Mouse (Mus musculus) liver, embryonic 11.5 days (tissue): ENCODE data around the gene Zfr2. TPM values are rescaled to one million over a fixed set of nuclear protein-coding genes. Genes with fewer than 3 reads are reported as not detected.

Experiments
- ATAC-seq: fragments of 200-750 bp; cut with Nextera tagmentation; replicated peaks from 2 replicates; pipeline ENCODE4 v1.8.0; 2017; ENCODE audit warnings: moderate number of reproducible peaks, mild to moderate bottlenecking, moderate TSS enrichment, moderate library complexity; ENCODE audit not compliant: low FRiP score
- DNase-seq: peaks from one replicate; pipeline ENCODE4 v3.0.0-alpha.2; 2017; ENCODE audit warnings: low spot score
- H3K27ac ChIP-seq: fragments of 300-500 bp; sonication (generic); 2 replicates; pipeline ENCODE4 v1.5.1; 2014; ENCODE audit warnings: mild to moderate bottlenecking, low read depth, low read length, control low read depth
- H3K27me3 ChIP-seq: fragments of 300-500 bp; sonication (generic); replicated peaks from 2 replicates; pipeline ENCODE4 v1.6.1; 2014; ENCODE audit warnings: low read length, mixed read lengths; ENCODE audit not compliant: control insufficient read depth, insufficient read depth
- H3K36me3 ChIP-seq: fragments of 300-500 bp; sonication (generic); 2 replicates; pipeline ENCODE4 v1.6.1; 2014; ENCODE audit warnings: mild to moderate bottlenecking, low read length, moderate library complexity, mixed read lengths; ENCODE audit not compliant: control insufficient read depth, insufficient read depth
- H3K4me1 ChIP-seq: fragments of 300-500 bp; sonication (generic); replicated peaks from 2 replicates; pipeline ENCODE4 v1.6.1; 2014; ENCODE audit warnings: low read length, mixed read lengths; ENCODE audit not compliant: control insufficient read depth, insufficient read depth
- H3K4me2 ChIP-seq: fragments of 300-500 bp; sonication (generic); 2 replicates; pipeline ENCODE4 v1.6.1; 2014; ENCODE audit warnings: mild to moderate bottlenecking, control low read depth, moderate library complexity
- H3K4me3 ChIP-seq: fragments of 300-500 bp; sonication (generic); 2 replicates; pipeline ENCODE4 v1.5.1; 2014; ENCODE audit warnings: low read depth, low read length, control low read depth
- H3K9ac ChIP-seq: fragments of 300-500 bp; sonication (generic); 2 replicates; pipeline ENCODE4 v1.6.1; 2014; ENCODE audit warnings: low read depth, low read length, control low read depth
- H3K9me3 ChIP-seq: fragments of 300-500 bp; sonication (generic); 2 replicates; pipeline ENCODE4 v1.6.1; 2016; ENCODE audit warnings: low read length, inconsistent platforms, mixed read lengths; ENCODE audit not compliant: control insufficient read depth
- WGBS: fragments of 180-500 bp; shearing (Covaris S2); extraction: QIAGEN DNeasy Blood & Tissue Kit; methylation state at CpG from one replicate; pipeline ENCODE4 v1.1.7; 2014; 5-methylcytosine and 5-hydroxymethylcytosine counted together
- polyA plus RNA-seq: library from polyadenylated mRNA; unstranded; fragments of >200 nt; fragmentation: Nextera tagmentation; extraction: Ambion mirVana; gene quantifications from 2 replicates; pipeline ENCODE4 v1.2.1, GENCODE M21; 2014

The Zfr2 gene
- polyA plus RNA-seq, 1 experiment from 2014 or later = 2.1 TPM

- H3K9me3 ChIP-seq = no peaks in the 10 kb centered on the region
- ATAC-seq (peak; percentile 92), DNase-seq (peak; percentile 95)
- peak within 1 kb of the TSS; percentile 86 for H3K4me3 ChIP-seq
- H3K27ac ChIP-seq = peak within 1 kb of the TSS; percentile 72
- peak within 1 kb of the TSS; percentile 82 for H3K4me2 ChIP-seq
- H3K27me3 ChIP-seq = no peaks in the 10 kb centered on the region
- WGBS = under 1% methylated on average over 48 of the region's 48 CpGs
- peaks cover 9% of the 10 kb centered on the region for H3K4me1 ChIP-seq
- H3K36me3 ChIP-seq = peaks cover 32% of the 10 kb centered on the region
- H3K9ac ChIP-seq = peak within 1 kb of the TSS; percentile 80
Measured at GRCm38 (mm10) chr10:81266211-81267105, 33.5 kb downstream of the Zfr2 start, which contains the start of the genes Mrpl54 and Apba3. Gene Mrpl54, minus strand, starts transcription at chr10:81266934. Gene Apba3, plus strand, starts transcription at chr10:81266960.

- peak overlapping the region; percentile 71 for H3K9ac ChIP-seq
- H3K36me3 ChIP-seq = peaks cover 41% of the 10 kb centered on the region
- 0 out of 2 replicates have a peak overlapping the region, but pooled peaks have one; percentile 1 for H3K27ac ChIP-seq
- H3K4me3 ChIP-seq = peak overlapping the region; percentile 86
- peak overlapping the region; percentile 82 for H3K4me2 ChIP-seq
- ATAC-seq = peak; percentile 74
- H3K4me1 ChIP-seq = peaks cover 9% of the 10 kb centered on the region
- H3K27me3 ChIP-seq = no peaks in the 10 kb centered on the region
- no peaks in the 10 kb centered on the region for H3K9me3 ChIP-seq
- 3% methylated on average over 23 of the region's 23 CpGs for WGBS
- peak; percentile 77 for DNase-seq
Measured at GRCm38 (mm10) chr10:81268056-81268455, 35.1 kb downstream of the Zfr2 start.

GRCm38 (mm10) chr10:81268643-81269412, 35.9 kb downstream of the Zfr2 start:
- DNase-seq (no peak), ATAC-seq (no peak)
- H3K27ac ChIP-seq = 0 out of 2 replicates have a peak overlapping the region, but pooled peaks have one; percentile 1
- peaks cover 9% of the 10 kb centered on the region for H3K4me1 ChIP-seq
- no peaks in the 10 kb centered on the region for H3K9me3 ChIP-seq
- H3K36me3 ChIP-seq = peaks cover 40% of the 10 kb centered on the region
- peak overlapping the region; percentile 82 for H3K4me2 ChIP-seq
- H3K27me3 ChIP-seq = no peaks in the 10 kb centered on the region
- H3K4me3 ChIP-seq = peak overlapping the region; percentile 86
- WGBS = 79% methylated on average over 16 of the region's 16 CpGs
- peak overlapping the region; percentile 71 for H3K9ac ChIP-seq

- Histone ChIP-seq H3K27me3 (no peaks in the 10 kb centered on the region), H3K9ac (no peak overlapping the region), H3K27ac (no peak overlapping the region), H3K36me3 (peaks cover 26% of the 10 kb centered on the region), H3K4me2 (no peak overlapping the region), H3K4me3 (no peak overlapping the region), H3K9me3 (no peaks in the 10 kb centered on the region), H3K4me1 (peaks cover 5% of the 10 kb centered on the region; the same call in 1 of the 2 replicates)
- DNase-seq = no peak
- 92% methylated on average over 21 of the region's 21 CpGs for WGBS
- no peak for ATAC-seq
Measured at GRCm38 (mm10) chr10:81272356-81272755, 39.4 kb downstream of the Zfr2 start.

- 91% methylated on average over 19 of the region's 19 CpGs for WGBS
- peaks cover 26% of the 10 kb centered on the region for H3K36me3 ChIP-seq
- H3K27me3 ChIP-seq = peaks cover 4% of the 10 kb centered on the region; the same call in 1 of the 2 replicates
- no peak overlapping the region for H3K9ac ChIP-seq
- DNase-seq (no peak), ATAC-seq (no peak)
- H3K4me2 ChIP-seq = no peak overlapping the region
- H3K27ac ChIP-seq = no peak overlapping the region
- H3K9me3 ChIP-seq = no peaks in the 10 kb centered on the region
- H3K4me1 ChIP-seq = peaks cover 2% of the 10 kb centered on the region; the same call in 1 of the 2 replicates
- no peak overlapping the region for H3K4me3 ChIP-seq
Measured at GRCm38 (mm10) chr10:81273842-81274241, 40.9 kb downstream of the Zfr2 start.

- Histone ChIP-seq H3K27me3 (peaks cover 37% of the 10 kb centered on the region), H3K9ac (no peak overlapping the region), H3K36me3 (peaks cover 2% of the 10 kb centered on the region; the same call in 1 of the 2 replicates), H3K27ac (no peak overlapping the region), H3K4me3 (no peak overlapping the region), H3K9me3 (no peaks in the 10 kb centered on the region), H3K4me1 (no peaks in the 10 kb centered on the region; the same call in 1 of the 2 replicates), H3K4me2 (no peak overlapping the region)
- 63% methylated on average over 22 of the region's 22 CpGs for WGBS
- ATAC-seq (no peak), DNase-seq (no peak)
Measured at GRCm38 (mm10) chr10:81277676-81278075, 44.7 kb downstream of the Zfr2 start.

GRCm38 (mm10) chr10:81279496-81279895, 46.5 kb downstream of the Zfr2 start:
- Histone ChIP-seq H3K27ac (no peak overlapping the region), H3K4me1 (no peaks in the 10 kb centered on the region; the same call in 1 of the 2 replicates), H3K27me3 (peaks cover 55% of the 10 kb centered on the region), H3K4me2 (no peak overlapping the region), H3K9me3 (no peaks in the 10 kb centered on the region), H3K36me3 (no peaks in the 10 kb centered on the region), H3K4me3 (no peak overlapping the region), H3K9ac (no peak overlapping the region)
- WGBS = 26% methylated on average over 10 of the region's 10 CpGs
- DNase-seq (no peak), ATAC-seq (no peak)

GRCm38 (mm10) chr10:81284189-81284588, 51.2 kb downstream of the Zfr2 start:
- Histone ChIP-seq H3K27me3 (peaks cover 57% of the 10 kb centered on the region), H3K27ac (no peak overlapping the region)

More at GRCm38 (mm10) chr10:81284189-81284588, 51.2 kb downstream of the Zfr2 start:
- WGBS = 43% methylated on average over 6 of the region's 6 CpGs
- H3K4me3 ChIP-seq = no peak overlapping the region
- DNase-seq = no peak
- no peak overlapping the region for H3K4me2 ChIP-seq
- no peak overlapping the region for H3K9ac ChIP-seq
- peaks cover 15% of the 10 kb centered on the region for H3K4me1 ChIP-seq
- H3K9me3 ChIP-seq = no peaks in the 10 kb centered on the region
- no peaks in the 10 kb centered on the region for H3K36me3 ChIP-seq
- ATAC-seq = no peak
